Mouse (Mus musculus): ENCODE measurements around the gene Csk.
A peak's percentile ranks its signal among the peaks of the same experiment; 100 is the strongest.

Gene Csk

GRCm38 (mm10) chr9:57638651-57639459 is 14.6 kb downstream of the Csk start:
- DNase-seq (ENCODE audit: low read depth), result peak; percentile 58

GRCm38 (mm10) chr9:57637741-57638322 is 15.6 kb downstream of the Csk start:
- peak; percentile 84 for DNase-seq (ENCODE audit: low read depth)

GRCm38 (mm10) chr9:57637272-57637671 is 16.2 kb downstream of the Csk start:
- DNase-seq (ENCODE audit: low read depth), result no peak

GRCm38 (mm10) chr9:57633481-57634024 is 19.9 kb downstream of the Csk start:
- DNase-seq (ENCODE audit: low read depth), result peak; percentile 76

GRCm38 (mm10) chr9:57629118-57629874 is 24.1 kb downstream of the Csk start:
- DNase-seq (ENCODE audit: low read depth), result peak; percentile 64

GRCm38 (mm10) chr9:57628717-57629116 is 24.7 kb downstream of the Csk start:
- DNase-seq (ENCODE audit: low read depth), result no peak

- no peak for DNase-seq (ENCODE audit: low read depth)
Measured at GRCm38 (mm10) chr9:57627892-57628291, 25.5 kb downstream of the Csk start.

- DNase-seq (ENCODE audit: low read depth), result no peak
Measured at GRCm38 (mm10) chr9:57627191-57627590, 26.2 kb downstream of the Csk start.

GRCm38 (mm10) chr9:57625674-57626500 is 27.5 kb downstream of the Csk start:
- no peak for DNase-seq (ENCODE audit: low read depth)

- DNase-seq (ENCODE audit: low read depth), result no peak
Measured at GRCm38 (mm10) chr9:57624295-57624694, 29.1 kb downstream of the Csk start.

GRCm38 (mm10) chr9:57620674-57621073 is 32.8 kb downstream of the Csk start, which contains the start of gene Lman1l:
Gene Lman1l (minus strand): TSS chr9:57620774.
- no peak for DNase-seq (ENCODE audit: low read depth)

- no peak for DNase-seq (ENCODE audit: low read depth)
Measured at GRCm38 (mm10) chr9:57618854-57619253, 34.6 kb downstream of the Csk start.

GRCm38 (mm10) chr9:57617556-57618169 is 35.8 kb downstream of the Csk start:
- DNase-seq (ENCODE audit: low read depth), result peak; percentile 59

GRCm38 (mm10) chr9:57614786-57615185 is 38.6 kb downstream of the Csk start:
- no peak for DNase-seq (ENCODE audit: low read depth)

GRCm38 (mm10) chr9:57613975-57614374 is 39.5 kb downstream of the Csk start:
- DNase-seq (ENCODE audit: low read depth), result no peak

- no peak for DNase-seq (ENCODE audit: low read depth)
Measured at GRCm38 (mm10) chr9:57612587-57612986, 40.8 kb downstream of the Csk start.

- DNase-seq (ENCODE audit: low read depth), result no peak
Measured at GRCm38 (mm10) chr9:57610359-57610826, 43.0 kb downstream of the Csk start.

GRCm38 (mm10) chr9:57609803-57610202 is 43.6 kb downstream of the Csk start:
- no peak for DNase-seq (ENCODE audit: low read depth)

GRCm38 (mm10) chr9:57606139-57606851 is 47.1 kb downstream of the Csk start, which contains the start of gene Cplx3:
Gene Cplx3 (minus strand): TSS chr9:57606281.
- peak; percentile 34 for DNase-seq (ENCODE audit: low read depth)

GRCm38 (mm10) chr9:57605503-57605902 is 47.9 kb downstream of the Csk start:
- no peak for DNase-seq (ENCODE audit: low read depth)
